Mouse (Mus musculus): ENCODE data around the gene Eaf2. TPM values are rescaled to one million over a fixed set of nuclear protein-coding genes. Genes with fewer than 3 reads are reported as not detected.

Gene Eaf2
- polyA plus RNA-seq, 1 experiment from 2014 or later, result 1.0 TPM

GRCm38 (mm10) chr16:36816916-36817315 lies 57.9 kb downstream of the Eaf2 start:
- no peak overlapping the region for H3K27ac ChIP-seq (ENCODE audit: low read depth, low read length)
- H3K9ac ChIP-seq (ENCODE audit: low read depth, low read length), result no peak overlapping the region
- H3K9me3 ChIP-seq (ENCODE audit: control insufficient read depth), result no peaks in the 10 kb centered on the region
- no peaks in the 10 kb centered on the region for H3K4me1 ChIP-seq (replicated peaks; ENCODE audit: control insufficient read depth, insufficient read depth, low read length)
- no peaks in the 10 kb centered on the region for H3K36me3 ChIP-seq (ENCODE audit: control insufficient read depth, insufficient read depth)
- H3K27me3 ChIP-seq (replicated peaks; ENCODE audit: control insufficient read depth, insufficient read depth, low read length), result no peaks in the 10 kb centered on the region
- H3K4me2 ChIP-seq (replicated peaks; ENCODE audit: low read depth), result no peak overlapping the region
- no peak for TF ChIP-seq CTCF (IDR thresholded peaks at IDR 0.05; ENCODE audit: low read depth)
- H3K4me3 ChIP-seq (ENCODE audit: low read depth, low read length), result no peak overlapping the region
- no peak for ATAC-seq

GRCm38 (mm10) chr16:36813680-36814079 lies 61.1 kb downstream of the Eaf2 start:
- TF ChIP-seq CTCF (IDR thresholded peaks at IDR 0.05; ENCODE audit: low read depth), result no peak
- H3K36me3 ChIP-seq (ENCODE audit: control insufficient read depth, insufficient read depth), result no peaks in the 10 kb centered on the region
- no peaks in the 10 kb centered on the region for H3K27me3 ChIP-seq (replicated peaks; ENCODE audit: control insufficient read depth, insufficient read depth, low read length)
- no peaks in the 10 kb centered on the region for H3K9me3 ChIP-seq (ENCODE audit: control insufficient read depth)
- no peak overlapping the region for H3K27ac ChIP-seq (ENCODE audit: low read depth, low read length)
- H3K4me1 ChIP-seq (replicated peaks; ENCODE audit: control insufficient read depth, insufficient read depth, low read length), result no peaks in the 10 kb centered on the region
- H3K4me3 ChIP-seq (ENCODE audit: low read depth, low read length), result no peak overlapping the region
- WGBS, result 71% methylated on average over 3 of the region's 3 CpGs
- no peak overlapping the region for H3K4me2 ChIP-seq (replicated peaks; ENCODE audit: low read depth)
- ATAC-seq, result no peak
- H3K9ac ChIP-seq (ENCODE audit: low read depth, low read length), result no peak overlapping the region

- Histone ChIP-seq H3K4me3 (ENCODE audit: low read depth, low read length) (no peak overlapping the region), H3K4me1 (replicated peaks; ENCODE audit: control insufficient read depth, insufficient read depth, low read length) (no peaks in the 10 kb centered on the region), H3K27ac (ENCODE audit: low read depth, low read length) (no peak overlapping the region), H3K36me3 (ENCODE audit: control insufficient read depth, insufficient read depth) (no peaks in the 10 kb centered on the region), H3K9ac (ENCODE audit: low read depth, low read length) (no peak overlapping the region), H3K4me2 (replicated peaks; ENCODE audit: low read depth) (no peak overlapping the region), H3K9me3 (ENCODE audit: control insufficient read depth) (no peaks in the 10 kb centered on the region), H3K27me3 (replicated peaks; ENCODE audit: control insufficient read depth, insufficient read depth, low read length) (no peaks in the 10 kb centered on the region)
- 54% methylated on average over 3 of the region's 3 CpGs for WGBS
- TF ChIP-seq CTCF (IDR thresholded peaks at IDR 0.05; ENCODE audit: low read depth), result no peak
- no peak for ATAC-seq
These were observed 66.2 kb downstream of the Eaf2 start for GRCm38 (mm10) chr16:36808616-36809015.

GRCm38 (mm10) chr16:36802361-36802760 lies 72.4 kb downstream of the Eaf2 start:
- Histone ChIP-seq H3K27ac (ENCODE audit: low read depth, low read length) (no peak overlapping the region), H3K9me3 (ENCODE audit: control insufficient read depth) (no peaks in the 10 kb centered on the region), H3K27me3 (replicated peaks; ENCODE audit: control insufficient read depth, insufficient read depth, low read length) (no peaks in the 10 kb centered on the region), H3K4me1 (replicated peaks; ENCODE audit: control insufficient read depth, insufficient read depth, low read length) (no peaks in the 10 kb centered on the region), H3K9ac (ENCODE audit: low read depth, low read length) (no peak overlapping the region), H3K36me3 (ENCODE audit: control insufficient read depth, insufficient read depth) (no peaks in the 10 kb centered on the region), H3K4me2 (replicated peaks; ENCODE audit: low read depth) (no peak overlapping the region), H3K4me3 (ENCODE audit: low read depth, low read length) (no peak overlapping the region)
- no peak for ATAC-seq
- peak; percentile 43 for TF ChIP-seq CTCF (IDR thresholded peaks at IDR 0.05; ENCODE audit: low read depth)
- 88% methylated on average over 3 of the region's 3 CpGs for WGBS

- no peak overlapping the region for H3K9ac ChIP-seq (ENCODE audit: low read depth, low read length)
- no peaks in the 10 kb centered on the region for H3K9me3 ChIP-seq (ENCODE audit: control insufficient read depth)
- H3K27me3 ChIP-seq (replicated peaks; ENCODE audit: control insufficient read depth, insufficient read depth, low read length), result no peaks in the 10 kb centered on the region
- no peak overlapping the region for H3K4me2 ChIP-seq (replicated peaks; ENCODE audit: low read depth)
- no peak overlapping the region for H3K27ac ChIP-seq (ENCODE audit: low read depth, low read length)
- no peak for ATAC-seq
- no peak overlapping the region for H3K4me3 ChIP-seq (ENCODE audit: low read depth, low read length)
- TF ChIP-seq CTCF (IDR thresholded peaks at IDR 0.05; ENCODE audit: low read depth), result no peak
- no peaks in the 10 kb centered on the region for H3K4me1 ChIP-seq (replicated peaks; ENCODE audit: control insufficient read depth, insufficient read depth, low read length)
- 79% methylated on average over 2 of the region's 2 CpGs for WGBS
- no peaks in the 10 kb centered on the region for H3K36me3 ChIP-seq (ENCODE audit: control insufficient read depth, insufficient read depth)
These were observed 76.5 kb downstream of the Eaf2 start for GRCm38 (mm10) chr16:36798334-36798733.

GRCm38 (mm10) chr16:36794976-36795375 lies 79.8 kb downstream of the Eaf2 start:
- Histone ChIP-seq H3K27me3 (replicated peaks; ENCODE audit: control insufficient read depth, insufficient read depth, low read length) (no peaks in the 10 kb centered on the region), H3K4me3 (ENCODE audit: low read depth, low read length) (no peak overlapping the region), H3K36me3 (ENCODE audit: control insufficient read depth, insufficient read depth) (no peaks in the 10 kb centered on the region), H3K9ac (ENCODE audit: low read depth, low read length) (no peak overlapping the region), H3K4me1 (replicated peaks; ENCODE audit: control insufficient read depth, insufficient read depth, low read length) (no peaks in the 10 kb centered on the region), H3K4me2 (replicated peaks; ENCODE audit: low read depth) (no peak overlapping the region), H3K27ac (ENCODE audit: low read depth, low read length) (no peak overlapping the region), H3K9me3 (ENCODE audit: control insufficient read depth) (no peaks in the 10 kb centered on the region)
- ATAC-seq, result no peak
- no peak for TF ChIP-seq CTCF (IDR thresholded peaks at IDR 0.05; ENCODE audit: low read depth)
- 80% methylated on average over 2 of the region's 2 CpGs for WGBS

GRCm38 (mm10) chr16:36790166-36790565 lies 84.6 kb downstream of the Eaf2 start:
- Histone ChIP-seq H3K27me3 (replicated peaks; ENCODE audit: control insufficient read depth, insufficient read depth, low read length) (no peaks in the 10 kb centered on the region), H3K4me1 (replicated peaks; ENCODE audit: control insufficient read depth, insufficient read depth, low read length) (no peaks in the 10 kb centered on the region), H3K9me3 (ENCODE audit: control insufficient read depth) (no peaks in the 10 kb centered on the region), H3K9ac (ENCODE audit: low read depth, low read length) (no peak overlapping the region), H3K27ac (ENCODE audit: low read depth, low read length) (no peak overlapping the region), H3K36me3 (ENCODE audit: control insufficient read depth, insufficient read depth) (no peaks in the 10 kb centered on the region), H3K4me3 (ENCODE audit: low read depth, low read length) (no peak overlapping the region), H3K4me2 (replicated peaks; ENCODE audit: low read depth) (no peak overlapping the region)
- no peak for ATAC-seq
- no peak for TF ChIP-seq CTCF (IDR thresholded peaks at IDR 0.05; ENCODE audit: low read depth)
- WGBS, result 57% methylated on average over 4 of the region's 4 CpGs

All from intestine, postnatal 0 days (tissue).